Mouse (Mus musculus) heart, postnatal 0 days (tissue): ENCODE measurements at regions not wholly inside any gene's neighbourhood (a gene's known extent, or its start where the extent isn't known, plus 50 kb on each side); places are given as distances from the start of the nearest gene placed in this dataset.

Experiments
- ATAC-seq: fragments of 200-750 bp; cut with Nextera tagmentation; 2 replicates; pipeline ENCODE4 v1.8.0; 2017; ENCODE audit warnings: low read depth, moderate number of reproducible peaks, moderate library complexity; ENCODE audit not compliant: insufficient read depth
- DNase-seq: peaks from one replicate; pipeline ENCODE4 v3.0.0-alpha.2; 2016; ENCODE audit warnings: low spot score
- H3K27ac ChIP-seq: fragments of 300-500 bp; sonication (generic); 2 replicates; pipeline ENCODE4 v1.5.1; 2014; ENCODE audit warnings: low read depth, mild to moderate bottlenecking
- H3K27me3 ChIP-seq: fragments of 300-500 bp; sonication (generic); 2 replicates; pipeline ENCODE4 v1.6.1; 2014; ENCODE audit warnings: low read length, mixed read lengths; ENCODE audit not compliant: control insufficient read depth, insufficient read depth
- H3K36me3 ChIP-seq: fragments of 300-500 bp; sonication (generic); replicated peaks from 2 replicates; pipeline ENCODE4 v1.6.1; 2014; ENCODE audit warnings: low read length, mixed read lengths; ENCODE audit not compliant: control insufficient read depth, insufficient read depth
- H3K4me1 ChIP-seq: fragments of 300-500 bp; sonication (generic); 2 replicates; pipeline ENCODE4 v1.6.1; 2014; ENCODE audit warnings: antibody characterized with exemption; ENCODE audit not compliant: control insufficient read depth, insufficient read depth
- H3K4me2 ChIP-seq: fragments of 300-500 bp; sonication (generic); 2 replicates; pipeline ENCODE4 v1.6.1; 2014; ENCODE audit warnings: low read depth, mild to moderate bottlenecking, low read length, moderate library complexity
- H3K4me3 ChIP-seq: fragments of 300-500 bp; sonication (generic); 2 replicates; pipeline ENCODE4 v1.5.1; 2014; ENCODE audit warnings: low read depth, low read length
- H3K9ac ChIP-seq: fragments of 300-500 bp; sonication (generic); replicated peaks from 2 replicates; pipeline ENCODE4 v1.6.1; 2014; ENCODE audit warnings: low read depth, low read length, mixed read lengths
- H3K9me3 ChIP-seq: fragments of 300-500 bp; sonication (generic); replicated peaks from 2 replicates; pipeline ENCODE4 v1.6.1; 2016; ENCODE audit warnings: low read length; ENCODE audit not compliant: control insufficient read depth
- CTCF ChIP-seq: IDR thresholded peaks from 2 replicates; pipeline ENCODE4 v1.5.1; 2016; ENCODE audit warnings: antibody characterized with exemption, control low read depth, low read depth
- EP300 ChIP-seq: IDR thresholded peaks from 2 replicates; pipeline ENCODE4 v1.6.1; 2016; ENCODE audit warnings: antibody characterized with exemption, low read depth
- WGBS: fragments of 180-500 bp; shearing (Covaris S2); extraction: QIAGEN DNeasy Blood & Tissue Kit; methylation state at CpG from one replicate; pipeline ENCODE4 v1.1.7; 2014; 5-methylcytosine and 5-hydroxymethylcytosine counted together

DNA sequence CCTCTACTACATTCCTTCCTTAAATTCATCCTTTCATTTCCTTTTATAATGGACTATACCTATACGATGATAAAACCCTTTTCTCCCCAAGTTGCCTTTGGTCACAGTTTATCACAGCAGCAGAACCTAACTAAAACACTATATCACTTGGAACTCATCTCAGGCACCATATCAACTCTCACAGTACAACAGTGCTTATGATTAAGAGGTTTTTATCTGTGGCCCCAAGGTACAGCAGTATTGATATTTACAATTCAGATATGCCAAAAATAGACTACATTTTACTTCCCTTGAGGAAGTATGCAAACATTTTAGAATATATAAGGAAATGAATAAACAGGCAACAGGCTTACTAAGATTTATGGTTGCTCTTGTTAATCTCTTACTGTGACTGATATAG lies 251.4 kb upstream of the Mef2c start:
- no peak overlapping the region for H3K27ac ChIP-seq
- H3K9me3 ChIP-seq: no peaks in the 10 kb centered on the region
- no peak overlapping the region for H3K4me2 ChIP-seq
- no peaks in the 10 kb centered on the region for H3K27me3 ChIP-seq
- H3K4me3 ChIP-seq: no peak overlapping the region
- no peak overlapping the region for H3K9ac ChIP-seq
- TF ChIP-seq CTCF (no peak), EP300 (no peak)
- H3K4me1 ChIP-seq: no peaks in the 10 kb centered on the region
- ATAC-seq (no peak), DNase-seq (no peak)
- H3K36me3 ChIP-seq: no peaks in the 10 kb centered on the region
- WGBS: 63% methylated on average over 1 of the region's 1 CpGs

DNA sequence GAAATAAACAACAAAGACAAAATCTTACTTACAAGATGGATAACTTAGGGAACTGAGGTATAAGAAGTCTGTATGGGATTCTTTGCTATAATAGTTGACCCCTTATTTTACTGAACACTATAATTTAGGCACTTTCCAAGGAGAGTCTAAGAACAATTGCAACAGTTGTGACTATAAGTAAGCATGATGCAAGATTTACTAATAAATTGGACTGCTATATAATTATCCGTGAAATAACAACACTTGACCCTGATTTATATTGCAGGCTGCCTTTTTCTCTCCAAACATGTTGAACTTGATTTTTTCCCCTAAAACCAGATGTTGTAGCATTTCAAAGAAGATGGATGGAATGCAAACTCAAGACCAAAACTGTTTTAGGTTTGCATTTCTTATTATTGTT lies 237.2 kb upstream of the Mef2c start:
- Histone ChIP-seq H3K27ac (no peak overlapping the region), H3K9me3 (no peaks in the 10 kb centered on the region), H3K36me3 (no peaks in the 10 kb centered on the region), H3K4me2 (no peak overlapping the region), H3K4me1 (no peaks in the 10 kb centered on the region), H3K27me3 (no peaks in the 10 kb centered on the region), H3K9ac (no peak overlapping the region), H3K4me3 (no peak overlapping the region)
- WGBS: 95% methylated on average over 1 of the region's 1 CpGs
- DNase-seq (no peak), ATAC-seq (no peak)
- TF ChIP-seq CTCF (no peak), EP300 (no peak)

- H3K27ac ChIP-seq: no peak overlapping the region
- no peak overlapping the region for H3K4me2 ChIP-seq
- no peak overlapping the region for H3K4me3 ChIP-seq
- no peaks in the 10 kb centered on the region for H3K36me3 ChIP-seq
- H3K4me1 ChIP-seq: no peaks in the 10 kb centered on the region
- TF ChIP-seq EP300 (no peak), CTCF (no peak)
- no peak overlapping the region for H3K9ac ChIP-seq
- WGBS: 73% methylated on average over 3 of the region's 3 CpGs
- H3K27me3 ChIP-seq: no peaks in the 10 kb centered on the region
- DNase-seq: no peak
- no peaks in the 10 kb centered on the region for H3K9me3 ChIP-seq
- ATAC-seq: no peak
Observed at GRCm38 (mm10) chr13:83268663-83269062, 235.2 kb upstream of the Mef2c start.

DNA sequence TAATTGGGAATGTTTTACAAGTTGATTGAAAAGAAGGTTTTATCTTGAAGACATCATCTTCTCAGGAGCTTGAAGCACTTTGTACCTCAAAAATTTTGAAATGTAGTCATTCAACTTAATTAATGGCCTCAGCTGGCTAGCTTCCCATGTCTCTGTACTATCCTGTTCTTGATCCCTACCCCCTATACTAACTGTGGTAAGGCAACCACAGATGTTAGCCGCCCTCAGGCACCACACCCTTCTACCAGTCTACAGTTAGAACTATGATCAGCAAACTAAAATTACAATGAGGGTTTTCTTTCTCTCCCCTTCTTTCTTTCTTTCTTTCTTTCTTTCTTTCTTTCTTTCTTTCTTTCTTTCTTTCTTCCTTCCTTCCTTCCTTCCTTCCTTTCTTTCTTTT lies 225.1 kb upstream of the Mef2c start:
- Histone ChIP-seq H3K4me1 (no peaks in the 10 kb centered on the region), H3K4me3 (no peak overlapping the region), H3K9ac (no peak overlapping the region), H3K27ac (no peak overlapping the region), H3K36me3 (no peaks in the 10 kb centered on the region), H3K4me2 (no peak overlapping the region), H3K9me3 (no peaks in the 10 kb centered on the region), H3K27me3 (no peaks in the 10 kb centered on the region)
- DNase-seq (no peak), ATAC-seq (no peak)
- TF ChIP-seq CTCF (no peak), EP300 (no peak)
- 97% methylated on average over 1 of the region's 1 CpGs for WGBS

DNA sequence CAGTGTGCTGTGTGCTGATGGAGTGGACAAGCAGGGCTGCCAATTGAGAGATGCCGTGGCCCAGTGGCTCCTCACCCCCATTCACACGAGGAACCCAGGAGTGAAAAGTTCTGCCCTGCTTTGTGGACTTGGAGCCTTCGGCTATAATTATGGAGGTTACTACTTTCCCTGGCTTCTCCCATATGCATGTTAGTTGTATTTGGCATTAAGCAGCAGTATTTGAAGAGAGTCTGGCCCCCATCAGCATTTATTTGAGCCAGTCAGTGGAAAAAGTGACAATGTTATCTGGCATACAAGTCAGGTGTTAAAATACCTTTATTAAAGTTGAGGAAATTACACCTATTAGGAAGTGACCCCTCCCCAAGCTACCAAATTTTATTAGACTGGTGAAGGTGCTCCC lies 196.1 kb upstream of the Mef2c start:
- ATAC-seq (no peak), DNase-seq (no peak)
- H3K27me3 ChIP-seq: no peaks in the 10 kb centered on the region
- no peaks in the 10 kb centered on the region for H3K9me3 ChIP-seq
- no peak for TF ChIP-seq CTCF
- no peak for TF ChIP-seq EP300
- H3K4me1 ChIP-seq: no peaks in the 10 kb centered on the region
- WGBS: 87% methylated on average over 3 of the region's 3 CpGs
- no peak overlapping the region for H3K4me3 ChIP-seq
- H3K27ac ChIP-seq: no peak overlapping the region
- H3K9ac ChIP-seq: no peak overlapping the region
- no peak overlapping the region for H3K4me2 ChIP-seq
- H3K36me3 ChIP-seq: no peaks in the 10 kb centered on the region

DNA sequence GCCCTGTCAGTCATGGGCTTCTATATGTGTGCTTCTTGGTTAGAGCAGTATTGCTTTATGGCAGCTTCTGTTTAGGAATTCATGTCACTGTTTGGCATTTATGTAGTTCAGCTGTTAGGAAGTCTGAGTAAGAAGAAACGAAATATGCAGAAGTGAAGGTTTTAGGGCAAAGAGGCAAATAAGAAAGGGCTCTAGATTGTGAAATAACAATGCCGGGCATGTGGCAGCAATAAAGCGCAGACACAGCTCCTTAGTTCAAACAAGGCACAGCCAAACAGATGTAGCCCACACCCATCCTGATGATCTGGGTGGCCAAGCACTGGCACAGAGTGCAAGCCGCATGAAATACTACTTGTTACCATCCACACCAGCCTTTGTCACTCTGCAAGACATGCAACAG lies 175.3 kb upstream of the Mef2c start:
- ATAC-seq (no peak), DNase-seq (no peak)
- Histone ChIP-seq H3K4me1 (0 out of 2 replicates have a peak, but pooled peaks cover under 1% of the 10 kb centered on the region), H3K27ac (no peak overlapping the region), H3K36me3 (no peaks in the 10 kb centered on the region), H3K4me3 (no peak overlapping the region), H3K27me3 (no peaks in the 10 kb centered on the region), H3K4me2 (no peak overlapping the region), H3K9ac (no peak overlapping the region), H3K9me3 (no peaks in the 10 kb centered on the region)
- TF ChIP-seq CTCF (no peak), EP300 (no peak)
- 80% methylated on average over 4 of the region's 4 CpGs for WGBS
